Mouse (Mus musculus) frontal cortex, adult 2 months (tissue): ENCODE measurements at regions not wholly inside any gene's neighbourhood (a gene's known extent, or its start where the extent isn't known, plus 50 kb on each side); places are given as distances from the start of the nearest gene placed in this dataset.
A peak's percentile ranks its signal among the peaks of the same experiment; 100 is the strongest.

ENCODE experiments used
- DNase-seq, 2 experiments: peaks; one replicate each; pipeline ENCODE4 v3.0.0; 2022; ENCODE audit warnings: low spot score in 1 of 2; ENCODE audit errors: extremely low spot score in 1 of 2

DNA sequence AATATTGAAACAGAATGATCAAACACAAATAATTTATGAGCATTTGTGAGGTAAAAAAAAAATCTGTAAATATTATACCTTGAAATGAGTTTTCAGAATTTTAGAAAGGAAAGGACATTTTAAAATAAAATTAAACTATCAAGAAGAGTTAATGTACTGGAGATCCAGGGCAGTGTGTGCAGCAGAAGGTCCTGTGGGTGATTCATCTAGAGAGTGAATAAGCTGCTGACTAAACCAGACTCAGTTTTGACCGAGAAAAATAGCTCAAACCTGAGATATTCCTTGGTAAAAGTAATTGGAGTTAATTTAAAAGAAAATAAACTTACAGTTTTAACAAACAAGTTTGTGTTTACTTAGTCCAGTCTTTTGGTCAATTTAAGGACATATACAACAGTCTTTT lies 1118.6 kb upstream of the Celf2 start:
- no peak for DNase-seq

DNA sequence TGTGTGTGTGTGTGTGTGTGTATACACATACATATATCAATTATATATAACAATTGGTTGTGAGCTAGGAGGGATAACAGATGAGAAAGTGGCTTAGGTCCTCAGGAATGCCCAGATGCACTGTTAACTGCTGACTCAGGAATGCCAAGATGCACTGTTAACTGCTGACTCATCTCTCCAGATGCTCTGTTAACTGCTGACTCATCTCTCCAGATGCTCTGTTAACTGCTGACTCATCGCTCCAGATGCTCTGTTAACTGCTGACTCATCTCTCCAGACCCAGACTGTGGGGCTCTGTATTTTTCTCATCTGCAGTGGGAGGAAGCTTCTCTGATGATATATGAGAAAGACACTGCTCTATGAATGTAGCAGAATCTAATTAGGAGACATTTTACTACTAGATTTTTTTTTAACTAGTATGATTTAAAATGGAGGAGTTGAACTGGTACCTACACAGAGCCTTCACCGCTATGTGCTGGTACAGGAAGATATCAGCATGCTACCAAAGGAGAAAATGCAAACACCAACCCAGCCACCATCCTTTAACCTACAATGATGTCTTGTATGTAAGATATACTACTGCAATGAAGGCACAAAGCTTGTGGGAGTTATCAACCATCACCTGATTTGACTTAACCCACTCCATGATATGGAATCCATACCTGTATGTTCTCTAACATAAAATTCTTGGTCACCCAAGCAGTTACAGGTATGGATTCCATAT lies 1119.3 kb upstream of the Celf2 start:
- peak; percentile 29 to 68 for DNase-seq

- peak; percentile 29 to 72 for DNase-seq
Observed at GRCm38 (mm10) chr2:8638082-8638481, 1128.7 kb upstream of the Celf2 start.

DNA sequence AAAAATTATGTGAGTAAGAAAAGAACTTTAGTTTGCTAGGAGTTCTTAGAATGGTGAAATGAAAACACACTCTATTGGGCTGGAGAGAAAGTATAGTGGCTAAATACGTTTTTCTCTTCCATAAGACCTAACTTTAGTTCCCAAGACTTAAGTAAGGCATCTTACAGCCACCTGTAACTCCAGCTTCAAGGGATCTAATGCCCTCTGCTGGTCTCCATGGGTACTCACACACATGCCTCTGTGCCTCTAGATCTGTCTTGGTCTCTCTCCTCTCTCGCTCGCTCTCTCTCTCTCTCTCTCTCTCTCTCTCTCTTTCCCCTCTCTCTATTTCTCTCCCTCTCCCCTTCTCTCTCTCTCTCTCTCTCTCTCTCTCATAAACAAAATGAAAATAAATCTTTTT lies 1129.9 kb upstream of the Celf2 start:
- no peak for DNase-seq

GRCm38 (mm10) chr2:8645463-8645862 lies 1136.1 kb upstream of the Celf2 start:
- DNase-seq, result peak in 1 of 2 experiments; percentile 71

GRCm38 (mm10) chr2:8660544-8660943 lies 1151.2 kb upstream of the Celf2 start:
- no peak for DNase-seq

- peak; percentile 38 to 91 for DNase-seq
Observed at GRCm38 (mm10) chr2:8673751-8674378, 1164.5 kb upstream of the Celf2 start.

- DNase-seq, result peak in 1 of 2 experiments; percentile 1
Observed at GRCm38 (mm10) chr2:8675537-8675936, 1166.2 kb upstream of the Celf2 start.

DNA sequence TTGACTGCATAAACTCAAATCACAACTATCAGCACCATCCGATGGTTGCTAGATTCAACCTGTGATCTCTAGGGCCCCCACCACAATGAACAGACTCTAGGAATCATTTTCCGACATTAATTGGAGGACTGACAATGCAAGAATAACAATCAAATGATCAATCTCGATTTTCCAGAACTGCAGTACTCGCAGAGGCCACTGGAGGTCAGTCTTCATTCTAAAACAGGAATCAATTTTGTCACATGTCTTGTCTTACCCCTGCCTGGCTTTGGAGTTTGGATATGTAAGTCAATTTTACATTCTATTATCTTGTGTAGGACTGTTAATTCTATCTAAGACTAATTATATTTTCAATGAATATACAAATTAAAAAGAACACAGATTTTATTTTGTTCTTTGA lies 1167.2 kb upstream of the Celf2 start:
- DNase-seq, result peak in 1 of 2 experiments; percentile 45

- DNase-seq, result no peak
Observed at GRCm38 (mm10) chr2:8690846-8691643, 1181.7 kb upstream of the Celf2 start.

DNA sequence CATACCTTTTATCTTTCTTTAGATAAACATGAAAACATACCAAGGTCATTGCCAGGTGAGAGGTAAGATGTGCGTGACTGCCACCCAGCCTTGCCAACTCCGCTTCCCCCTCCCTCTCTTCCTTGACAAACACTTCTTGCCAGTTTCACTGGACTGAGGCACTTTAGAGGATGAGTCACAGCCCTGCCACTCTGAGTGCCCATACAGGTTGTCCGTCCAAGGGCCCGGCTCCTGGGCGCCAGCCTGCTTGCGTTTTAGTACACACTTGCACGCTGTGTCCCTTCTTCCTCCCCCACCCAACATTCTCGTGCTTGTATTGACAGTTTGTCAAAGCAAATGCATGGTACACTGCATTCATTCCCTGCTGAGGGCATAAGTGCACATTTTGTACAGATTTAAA lies 1151.7 kb upstream of the 4930412O13Rik start:
- DNase-seq, result no peak

GRCm38 (mm10) chr2:8754142-8754541 lies 1126.9 kb upstream of the 4930412O13Rik start:
- peak in 1 of 2 experiments; percentile 71 for DNase-seq

GRCm38 (mm10) chr2:8756546-8756945 lies 1124.5 kb upstream of the 4930412O13Rik start:
- DNase-seq, result no peak

DNA sequence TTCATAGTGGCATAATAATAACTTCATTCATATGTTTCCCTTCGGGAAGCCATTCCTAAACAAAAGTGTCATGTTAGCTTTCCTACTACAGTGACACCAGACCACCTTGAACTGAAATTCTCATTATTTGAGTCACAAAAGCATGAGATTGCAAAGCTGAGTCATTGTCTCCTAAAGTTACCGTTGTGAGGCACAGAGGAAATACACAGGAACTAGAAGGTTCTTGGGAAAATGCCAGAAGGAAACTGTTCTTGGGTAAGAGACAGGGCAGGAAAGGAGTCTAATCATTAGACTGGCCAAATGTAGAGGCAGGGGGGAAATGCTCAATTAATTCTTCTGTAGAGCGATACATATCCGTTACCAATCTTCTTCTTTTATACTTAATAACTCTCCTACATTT lies 1110.4 kb upstream of the 4930412O13Rik start:
- no peak for DNase-seq

GRCm38 (mm10) chr2:8781152-8781935 lies 1099.7 kb upstream of the 4930412O13Rik start:
- no peak for DNase-seq

DNA sequence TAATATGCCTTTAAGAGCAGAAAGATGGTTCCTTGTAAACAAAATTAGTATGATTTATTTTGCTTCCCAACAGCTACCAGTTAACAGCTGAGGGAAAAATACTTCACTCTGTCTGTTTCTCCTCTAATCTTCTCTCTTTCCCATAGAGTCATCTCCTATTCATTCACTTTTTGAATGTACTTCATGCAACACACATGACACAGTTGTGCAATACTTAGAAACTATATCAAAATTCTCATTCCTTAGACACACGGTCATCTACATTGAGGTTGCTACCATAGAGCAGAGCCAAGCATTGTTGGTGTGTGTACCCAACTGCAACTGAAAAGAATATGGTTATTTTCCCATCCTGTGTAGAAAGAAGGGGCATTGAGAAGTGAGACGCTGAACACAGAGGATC lies 1098.8 kb upstream of the 4930412O13Rik start:
- DNase-seq, result no peak

- DNase-seq, result no peak
Observed at GRCm38 (mm10) chr2:8802061-8802460, 1079.0 kb upstream of the 4930412O13Rik start.

DNA sequence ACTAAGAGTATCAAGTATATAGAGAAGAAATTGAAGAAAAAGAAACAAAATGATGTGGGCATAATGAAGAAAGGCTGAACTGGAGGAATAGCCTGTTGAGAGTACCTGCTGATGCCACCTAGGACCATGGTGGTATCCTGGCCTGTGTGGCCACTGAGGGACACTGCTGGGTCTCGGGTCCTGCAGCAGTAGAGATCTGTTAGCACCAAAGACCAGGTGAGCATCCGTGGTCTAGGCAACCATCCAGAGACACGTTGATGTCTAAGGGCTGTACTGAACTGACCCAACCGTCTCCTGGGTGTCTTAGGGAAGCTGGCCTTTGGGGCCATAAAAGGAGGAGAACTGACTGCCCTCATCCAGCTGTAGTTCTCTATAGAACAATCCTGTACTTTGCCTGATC lies 1071.4 kb upstream of the 4930412O13Rik start:
- DNase-seq, result no peak

- peak in 1 of 2 experiments; percentile 4 for DNase-seq
Observed at GRCm38 (mm10) chr2:8818127-8818526, 1062.9 kb upstream of the 4930412O13Rik start.

GRCm38 (mm10) chr2:8825406-8825805 lies 1055.6 kb upstream of the 4930412O13Rik start:
- no peak for DNase-seq
